Mouse (Mus musculus): ENCODE data around the gene Mob3c. TPM values are rescaled to one million over a fixed set of nuclear protein-coding genes. Genes with fewer than 3 reads are reported as not detected.

The Mob3c gene
- polyA plus RNA-seq, 1 experiment from 2014 or later, result 6.2 TPM

DNA sequence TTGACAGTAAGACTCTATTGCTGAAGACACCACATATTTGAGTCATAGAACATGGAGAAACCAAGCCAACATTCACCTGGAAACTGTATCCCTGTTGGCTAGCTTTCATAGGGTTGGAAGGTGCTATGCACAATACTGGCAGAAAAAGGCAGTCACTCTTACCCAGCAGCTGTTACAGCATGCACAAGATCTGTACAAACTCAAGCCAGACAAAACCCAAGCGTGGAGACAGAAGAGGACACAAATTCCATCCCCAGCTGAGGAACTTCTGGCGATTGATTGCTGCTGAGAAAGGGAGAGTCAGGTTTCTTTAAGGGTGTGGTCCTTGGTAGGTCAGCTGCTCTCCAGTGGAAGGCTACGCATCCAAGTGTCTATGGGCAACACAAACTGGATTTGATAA is 7.7 kb upstream of the Mob3c start:
- Histone ChIP-seq H3K27me3 (replicated peaks) (no peaks in the 10 kb centered on the region), H3K9me3 (no peaks in the 10 kb centered on the region), H3K36me3 (no peaks in the 10 kb centered on the region; the same call in 1 of the 2 replicates), H3K4me1 (no peaks in the 10 kb centered on the region; the same call in 1 of the 2 replicates), H3K27ac (no peak overlapping the region), H3K4me2 (replicated peaks) (no peak overlapping the region), H3K9ac (no peak overlapping the region), H3K4me3 (no peak overlapping the region)
- no peak for ATAC-seq (ENCODE audit: low FRiP score, low read depth)
- 70% methylated on average over 3 of the region's 3 CpGs for WGBS

- 77% methylated on average over 3 of the region's 3 CpGs for WGBS
- Histone ChIP-seq H3K4me2 (replicated peaks) (no peak overlapping the region), H3K36me3 (no peaks in the 10 kb centered on the region), H3K9me3 (no peaks in the 10 kb centered on the region), H3K4me3 (no peak overlapping the region), H3K27me3 (replicated peaks) (no peaks in the 10 kb centered on the region), H3K9ac (no peak overlapping the region), H3K27ac (no peak overlapping the region), H3K4me1 (no peaks in the 10 kb centered on the region; the same call in 1 of the 2 replicates)
- no peak for ATAC-seq (ENCODE audit: low FRiP score, low read depth)
These were observed 6.9 kb upstream of the Mob3c start for GRCm38 (mm10) chr4:115820944-115821343.

- no peaks in the 10 kb centered on the region for H3K9me3 ChIP-seq
- H3K36me3 ChIP-seq, result no peaks in the 10 kb centered on the region
- H3K4me1 ChIP-seq, result no peaks in the 10 kb centered on the region; the same call in 1 of the 2 replicates
- H3K4me3 ChIP-seq, result no peak overlapping the region
- ATAC-seq (ENCODE audit: low FRiP score, low read depth), result no peak
- no peak overlapping the region for H3K27ac ChIP-seq
- H3K27me3 ChIP-seq (replicated peaks), result no peaks in the 10 kb centered on the region
- no peak overlapping the region for H3K4me2 ChIP-seq (replicated peaks)
- no peak overlapping the region for H3K9ac ChIP-seq
These were observed 6.5 kb upstream of the Mob3c start for GRCm38 (mm10) chr4:115821431-115821830.

DNA sequence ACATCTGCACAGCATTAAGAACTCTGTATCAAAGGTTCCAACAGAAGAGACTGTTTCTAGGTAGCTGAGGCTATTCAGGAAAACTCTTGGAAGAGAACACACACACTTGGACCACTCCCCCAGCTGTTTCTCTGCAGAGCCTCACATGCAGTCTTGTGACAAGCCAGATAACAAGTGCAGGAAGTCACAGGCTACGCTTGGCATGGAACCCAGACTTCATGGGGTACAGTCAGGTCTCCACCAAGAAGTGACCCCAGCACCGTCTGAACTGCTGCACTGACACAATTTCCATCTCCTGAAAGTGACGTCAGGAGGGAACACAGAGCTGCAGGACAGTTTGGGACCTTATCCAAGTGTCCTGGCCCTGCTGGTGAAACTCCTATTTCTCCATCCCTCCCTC is 6.0 kb upstream of the Mob3c start:
- no peak overlapping the region for H3K4me3 ChIP-seq
- no peaks in the 10 kb centered on the region; the same call in 1 of the 2 replicates for H3K4me1 ChIP-seq
- H3K9ac ChIP-seq, result no peak overlapping the region
- WGBS, result 76% methylated on average over 3 of the region's 3 CpGs
- H3K9me3 ChIP-seq, result no peaks in the 10 kb centered on the region
- no peaks in the 10 kb centered on the region for H3K36me3 ChIP-seq
- no peak overlapping the region for H3K27ac ChIP-seq
- no peaks in the 10 kb centered on the region for H3K27me3 ChIP-seq (replicated peaks)
- H3K4me2 ChIP-seq (replicated peaks), result no peak overlapping the region
- ATAC-seq (ENCODE audit: low FRiP score, low read depth), result no peak

DNA sequence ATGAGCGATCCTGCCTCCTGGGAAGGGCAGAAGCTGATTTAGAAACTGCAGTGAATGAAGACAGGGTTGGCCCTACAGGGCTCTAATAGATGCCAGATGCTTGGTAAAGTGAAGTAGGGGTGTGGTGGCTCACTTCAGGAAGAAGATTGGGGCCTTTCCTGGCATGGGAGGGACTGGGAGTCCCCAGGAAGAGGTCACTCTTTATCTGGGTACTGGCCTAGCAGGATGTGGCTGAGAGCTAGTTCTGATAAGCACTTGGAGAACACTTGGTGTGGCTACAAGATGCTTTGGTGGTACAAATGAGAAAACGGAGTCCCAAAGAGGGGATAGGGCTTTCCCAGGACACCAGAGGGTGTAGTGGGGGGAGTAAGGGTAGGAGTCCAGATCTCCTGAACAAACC is 3.7 kb upstream of the Mob3c start:
- 76% methylated on average over 2 of the region's 2 CpGs for WGBS
- no peak overlapping the region for H3K27ac ChIP-seq
- no peak overlapping the region for H3K9ac ChIP-seq
- no peak for ATAC-seq (ENCODE audit: low FRiP score, low read depth)
- H3K4me1 ChIP-seq, result peaks cover 6% of the 10 kb centered on the region
- H3K27me3 ChIP-seq (replicated peaks), result no peaks in the 10 kb centered on the region
- H3K4me2 ChIP-seq (replicated peaks), result no peak overlapping the region
- H3K36me3 ChIP-seq, result no peaks in the 10 kb centered on the region
- no peak overlapping the region for H3K4me3 ChIP-seq
- no peaks in the 10 kb centered on the region for H3K9me3 ChIP-seq

- no peak for ATAC-seq (ENCODE audit: low FRiP score, low read depth)
- H3K9me3 ChIP-seq, result no peaks in the 10 kb centered on the region
- H3K9ac ChIP-seq, result no peak overlapping the region
- no peak overlapping the region for H3K27ac ChIP-seq
- no peak overlapping the region for H3K4me3 ChIP-seq
- H3K4me1 ChIP-seq, result peaks cover 6% of the 10 kb centered on the region; the same call in 1 of the 2 replicates
- 81% methylated on average over 2 of the region's 2 CpGs for WGBS
- no peak overlapping the region for H3K4me2 ChIP-seq (replicated peaks)
- no peaks in the 10 kb centered on the region; the same call in 1 of the 2 replicates for H3K27me3 ChIP-seq (replicated peaks)
- no peaks in the 10 kb centered on the region for H3K36me3 ChIP-seq
These were observed 2.6 kb upstream of the Mob3c start for GRCm38 (mm10) chr4:115825271-115825670.

DNA sequence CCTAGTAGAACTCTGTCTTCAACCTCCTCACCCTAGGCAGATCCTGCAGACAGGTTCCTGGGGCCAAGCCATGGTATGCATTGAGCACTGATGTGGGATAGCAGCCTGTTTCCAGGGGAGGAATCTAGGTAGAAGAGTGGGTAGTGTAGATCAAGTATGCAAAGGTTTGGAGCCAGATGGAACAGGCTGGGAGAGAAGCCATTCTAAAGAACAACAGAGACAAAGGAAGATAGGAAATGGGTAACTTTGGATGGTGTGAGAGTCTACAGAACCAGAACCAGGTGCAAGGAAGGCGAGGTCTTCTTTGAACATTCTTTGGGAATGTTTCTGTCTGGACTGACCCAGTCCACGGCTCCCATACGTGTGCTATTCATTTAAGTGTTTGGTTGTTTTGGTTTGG is 826 bp upstream of the Mob3c start:
- Histone ChIP-seq H3K9ac (no peak overlapping the region), H3K9me3 (no peaks in the 10 kb centered on the region), H3K27ac (no peak overlapping the region), H3K36me3 (no peaks in the 10 kb centered on the region), H3K4me1 (peaks cover 6% of the 10 kb centered on the region; the same call in 1 of the 2 replicates), H3K4me3 (no peak overlapping the region), H3K4me2 (replicated peaks) (peak overlapping the region; percentile 83; the same call in 1 of the 2 replicates), H3K27me3 (replicated peaks) (peaks cover 1% of the 10 kb centered on the region; the same call in 1 of the 2 replicates)
- 72% methylated on average over 3 of the region's 3 CpGs for WGBS
- ATAC-seq (ENCODE audit: low FRiP score, low read depth), result no peak

DNA sequence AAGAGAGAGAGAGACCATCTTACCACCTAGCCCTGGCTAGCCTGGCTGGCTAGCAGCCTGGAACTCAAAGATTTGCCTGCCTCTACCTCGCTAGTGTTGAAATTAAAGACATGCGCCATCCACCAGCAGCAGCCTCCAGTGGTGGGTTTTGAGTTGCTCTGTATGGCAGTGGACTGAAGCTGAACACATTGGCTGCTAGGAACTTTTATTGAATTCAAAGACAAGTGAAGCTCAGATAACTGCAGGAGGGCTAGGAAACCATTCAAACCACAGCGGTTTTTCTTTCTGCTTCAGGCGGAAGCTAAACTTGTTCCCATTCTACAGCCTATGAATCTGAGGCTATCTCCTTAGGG is 381 bp upstream of the Mob3c start:
- ATAC-seq (ENCODE audit: low FRiP score, low read depth), result no peak
- Histone ChIP-seq H3K4me1 (peaks cover 6% of the 10 kb centered on the region; the same call in 1 of the 2 replicates), H3K36me3 (no peaks in the 10 kb centered on the region), H3K9me3 (no peaks in the 10 kb centered on the region), H3K9ac (peak overlapping the region; percentile 72), H3K27me3 (replicated peaks) (peaks cover 2% of the 10 kb centered on the region; the same call in 1 of the 2 replicates), H3K27ac (no peak overlapping the region), H3K4me2 (replicated peaks) (peak overlapping the region; percentile 83), H3K4me3 (peak overlapping the region; percentile 76)
- 5% methylated on average over 4 of the region's 4 CpGs for WGBS

- H3K27ac ChIP-seq, result no peak overlapping the region
- peaks cover 6% of the 10 kb centered on the region; the same call in 1 of the 2 replicates for H3K4me1 ChIP-seq
- ATAC-seq (ENCODE audit: low FRiP score, low read depth), result peak; percentile 48
- peak overlapping the region; percentile 72; the same call in 1 of the 2 replicates for H3K9ac ChIP-seq
- H3K9me3 ChIP-seq, result no peaks in the 10 kb centered on the region
- H3K4me2 ChIP-seq (replicated peaks), result peak overlapping the region; percentile 83
- peaks cover 2% of the 10 kb centered on the region; the same call in 1 of the 2 replicates for H3K27me3 ChIP-seq (replicated peaks)
- WGBS, result 7% methylated on average over 8 of the region's 8 CpGs
- peak overlapping the region; percentile 76 for H3K4me3 ChIP-seq
- H3K36me3 ChIP-seq, result no peaks in the 10 kb centered on the region
These were observed 645 bp downstream of the Mob3c start for GRCm38 (mm10) chr4:115828572-115828902.

DNA sequence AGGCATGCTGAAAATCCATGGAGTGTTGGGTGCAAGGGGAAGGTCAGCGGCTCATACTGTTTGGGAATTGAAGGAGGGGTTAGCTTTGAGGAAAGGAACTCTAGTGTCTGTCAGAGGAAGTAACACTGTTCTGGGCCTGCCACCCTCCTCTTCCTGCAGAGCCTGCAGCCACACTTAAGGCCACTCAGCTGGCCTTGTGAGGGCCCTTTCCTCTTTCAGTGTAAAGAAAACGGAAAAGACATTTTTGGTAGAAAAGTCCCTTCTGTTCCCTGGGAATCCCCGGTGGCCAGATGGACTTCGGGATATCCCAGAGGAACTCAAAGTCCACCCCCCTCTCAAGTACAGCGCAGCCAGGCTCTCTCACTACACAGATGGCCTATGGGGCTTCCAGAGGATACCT is 2.6 kb downstream of the Mob3c start:
- Histone ChIP-seq H3K4me3 (no peak overlapping the region), H3K4me2 (replicated peaks) (no peak overlapping the region), H3K9me3 (no peaks in the 10 kb centered on the region), H3K4me1 (peaks cover 6% of the 10 kb centered on the region; the same call in 1 of the 2 replicates), H3K27me3 (replicated peaks) (peaks cover 2% of the 10 kb centered on the region; the same call in 1 of the 2 replicates), H3K36me3 (no peaks in the 10 kb centered on the region), H3K9ac (no peak overlapping the region), H3K27ac (no peak overlapping the region)
- ATAC-seq (ENCODE audit: low FRiP score, low read depth), result no peak
- WGBS, result 82% methylated on average over 5 of the region's 5 CpGs

DNA sequence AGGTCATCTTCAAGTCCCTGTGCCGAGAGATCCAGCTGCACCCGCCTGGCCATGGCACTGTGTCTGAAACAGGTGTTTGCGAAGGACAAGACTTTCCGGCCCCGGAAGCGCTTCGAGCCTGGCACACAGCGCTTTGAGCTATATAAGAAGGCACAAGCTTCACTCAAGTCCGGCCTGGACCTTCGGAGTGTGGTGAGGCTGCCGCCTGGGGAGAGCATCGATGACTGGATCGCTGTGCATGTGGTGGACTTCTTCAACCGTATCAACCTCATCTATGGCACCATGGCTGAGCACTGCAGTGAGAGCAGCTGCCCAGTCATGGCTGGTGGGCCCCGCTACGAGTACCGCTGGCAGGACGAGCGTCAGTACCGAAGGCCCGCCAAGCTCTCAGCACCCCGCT is 3.3 kb downstream of the Mob3c start:
- no peak overlapping the region for H3K9ac ChIP-seq
- H3K4me3 ChIP-seq, result no peak overlapping the region
- H3K4me1 ChIP-seq, result peaks cover 6% of the 10 kb centered on the region; the same call in 1 of the 2 replicates
- no peak for ATAC-seq (ENCODE audit: low FRiP score, low read depth)
- H3K27ac ChIP-seq, result no peak overlapping the region
- WGBS, result 94% methylated on average over 22 of the region's 22 CpGs
- no peaks in the 10 kb centered on the region for H3K9me3 ChIP-seq
- no peaks in the 10 kb centered on the region for H3K36me3 ChIP-seq
- peaks cover 2% of the 10 kb centered on the region; the same call in 1 of the 2 replicates for H3K27me3 ChIP-seq (replicated peaks)
- no peak overlapping the region for H3K4me2 ChIP-seq (replicated peaks)

DNA sequence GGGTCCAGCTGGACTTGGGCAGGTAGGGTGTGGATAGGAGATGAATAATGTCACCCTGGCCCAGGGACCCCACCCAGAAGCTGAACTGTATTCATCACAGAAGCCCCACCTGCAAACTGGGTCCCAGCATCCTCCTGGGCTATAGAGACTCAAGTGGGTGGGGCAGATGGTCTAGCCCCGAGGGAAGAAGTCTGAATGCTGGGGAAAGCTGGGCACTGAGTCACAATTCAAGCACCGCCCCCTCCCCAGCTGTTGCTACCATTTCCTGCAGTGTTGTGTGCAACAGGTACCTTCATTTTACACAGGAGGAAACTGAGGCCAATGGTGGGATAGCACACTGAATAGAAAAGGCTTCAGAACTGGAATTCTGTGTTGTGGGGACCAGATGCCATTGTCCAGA is 4.1 kb downstream of the Mob3c start:
- no peak overlapping the region for H3K4me2 ChIP-seq (replicated peaks)
- no peak for ATAC-seq (ENCODE audit: low FRiP score, low read depth)
- no peak overlapping the region for H3K4me3 ChIP-seq
- peaks cover 2% of the 10 kb centered on the region; the same call in 1 of the 2 replicates for H3K27me3 ChIP-seq (replicated peaks)
- peaks cover 6% of the 10 kb centered on the region; the same call in 1 of the 2 replicates for H3K4me1 ChIP-seq
- H3K9ac ChIP-seq, result no peak overlapping the region
- no peaks in the 10 kb centered on the region for H3K36me3 ChIP-seq
- no peaks in the 10 kb centered on the region for H3K9me3 ChIP-seq
- 61% methylated on average over 2 of the region's 2 CpGs for WGBS
- no peak overlapping the region for H3K27ac ChIP-seq

DNA sequence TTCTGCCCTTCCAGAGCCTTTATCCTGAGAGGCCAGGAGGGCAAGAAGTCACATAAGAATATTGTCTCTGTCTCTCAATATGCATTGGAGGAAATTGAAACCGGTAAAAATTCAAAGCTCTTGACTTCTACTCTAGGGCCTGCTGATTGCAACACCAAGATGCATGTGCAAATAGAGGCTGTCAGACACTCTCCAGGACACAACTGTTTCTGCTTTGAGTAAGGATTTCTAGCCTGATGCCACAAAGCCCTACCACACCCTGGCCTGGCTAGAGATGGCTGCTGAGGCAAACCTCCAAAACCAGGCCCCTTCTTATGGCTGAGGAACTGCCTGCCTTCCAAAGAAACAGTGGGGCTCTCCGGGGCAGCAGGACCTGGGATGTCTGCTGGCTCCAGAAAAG is 7.7 kb downstream of the Mob3c start:
- Histone ChIP-seq H3K4me1 (peaks cover 8% of the 10 kb centered on the region; the same call in 1 of the 2 replicates), H3K9me3 (no peaks in the 10 kb centered on the region), H3K4me2 (replicated peaks) (no peak overlapping the region), H3K27ac (no peak overlapping the region), H3K9ac (no peak overlapping the region), H3K36me3 (no peaks in the 10 kb centered on the region), H3K4me3 (no peak overlapping the region), H3K27me3 (replicated peaks) (0 out of 2 replicates have a peak, but pooled peaks cover 2% of the 10 kb centered on the region)
- ATAC-seq (ENCODE audit: low FRiP score, low read depth), result no peak
- WGBS, result 75% methylated on average over 2 of the region's 2 CpGs
